Mouse (Mus musculus) heart, adult 2 months (tissue): ENCODE results near the gene Gm13030. TPM values are rescaled to one million over a fixed set of nuclear protein-coding genes. Genes with fewer than 3 reads are reported as not detected.

Source experiments
- DNase-seq, 2 experiments: peaks; one replicate each; pipeline ENCODE4 v3.0.0; 2021
- H3K27ac ChIP-seq: fragments of 200-600 bp; 2 replicates; pipeline ENCODE4 v1.8.1; 2022
- H3K27me3 ChIP-seq: fragments of 200-500 bp; 2 replicates; pipeline ENCODE4 v1.6.1; 2012; ENCODE audit warnings: mild to moderate bottlenecking, low read length, inconsistent platforms, mixed read lengths; ENCODE audit not compliant: control insufficient read depth, insufficient read depth
- H3K36me3 ChIP-seq: fragments of 200-500 bp; 2 replicates; pipeline ENCODE4 v1.6.1; 2012; ENCODE audit warnings: low read length, inconsistent platforms; ENCODE audit not compliant: control insufficient read depth, insufficient read depth
- H3K4me1 ChIP-seq: fragments of 200-500 bp; 2 replicates; pipeline ENCODE4 v1.6.1; 2011; ENCODE audit warnings: low read length; ENCODE audit not compliant: control insufficient read depth, insufficient read depth
- H3K4me3 ChIP-seq: fragments of 200-600 bp; 2 replicates; pipeline ENCODE4 v1.8.1; 2022
- H3K79me2 ChIP-seq: fragments of 200-500 bp; replicated peaks from 2 replicates; pipeline ENCODE4 v1.6.1; 2012; ENCODE audit warnings: mild to moderate bottlenecking, inconsistent platforms, low read length, moderate library complexity, mixed read lengths; ENCODE audit not compliant: control insufficient read depth, insufficient read depth
- H3K9ac ChIP-seq: fragments of 200-500 bp; 2 replicates; pipeline ENCODE4 v1.6.1; 2012; ENCODE audit warnings: low read depth, mild to moderate bottlenecking, control low read depth, inconsistent platforms, low read length, mixed read lengths
- CTCF ChIP-seq: fragments of 200-600 bp; IDR thresholded peaks from 2 replicates; pipeline ENCODE4 v1.8.1; 2022; ENCODE audit warnings: antibody characterized with exemption, mild to moderate bottlenecking, moderate library complexity
- EP300 ChIP-seq: fragments of 200-500 bp; IDR thresholded peaks from 2 replicates; pipeline ENCODE4 v1.6.1; 2011; ENCODE audit warnings: low read depth, low read length, control low read depth; ENCODE audit not compliant: insufficient read depth
- POLR2A ChIP-seq: fragments of 200-500 bp; IDR thresholded peaks from 2 replicates; pipeline ENCODE4 v1.6.1; 2011; ENCODE audit warnings: mild to moderate bottlenecking, low read depth, low read length, control low read depth; ENCODE audit not compliant: insufficient read depth
- WGBS: fragments of 180-500 bp; shearing (Covaris S2); methylation state at CpG from one replicate; pipeline ENCODE4 v1.1.7; 2018; 5-methylcytosine and 5-hydroxymethylcytosine counted together
- intact Hi-C: fragments of 180-260 bp; cut with DNase I; formaldehyde crosslinking; loops from one replicate; pipeline ENCODE4 v1.15.1; 2025
- polyA plus RNA-seq: library from polyadenylated mRNA; depleted of rRNA; stranded (reverse); fragments of >200 nt; gene quantifications from 2 replicates; pipeline ENCODE4 v1.2.3, GENCODE M21; 2012
- total RNA-seq, 2 experiments: library from RNA; stranded (reverse); gene quantifications; 2 replicates each; pipeline ENCODE4 v1.2.3; 2021

The Gm13030 gene
- total and polyA plus RNA-seq, 3 experiments: not detected

GRCm38 (mm10) chr4:138884261-138884660, 10.5 kb upstream of the Gm13030 start:
- H3K4me3 ChIP-seq: no peak overlapping the region
- H3K4me1 ChIP-seq: no peaks in the 10 kb centered on the region
- intact Hi-C loops: loop anchor here (1.0 kb wide), 1 partner anchor 18 kb away; no protein-coding TSS in a partner anchor
- TF ChIP-seq EP300: peak; percentile 52; the same call in 1 of the 2 replicates
- no peak for TF ChIP-seq POLR2A
- TF ChIP-seq CTCF: peak; percentile 93
- H3K27ac ChIP-seq: no peak overlapping the region
- H3K9ac ChIP-seq: no peak overlapping the region
- peak; percentile 74 to 86 for DNase-seq
- no peaks in the 10 kb centered on the region for H3K36me3 ChIP-seq
- no peaks in the 10 kb centered on the region; the same call in 1 of the 2 replicates for H3K27me3 ChIP-seq
- H3K79me2 ChIP-seq: no peaks in the 10 kb centered on the region
- 15% methylated on average over 6 of the region's 6 CpGs for WGBS

GRCm38 (mm10) chr4:138882179-138882578, 8.4 kb upstream of the Gm13030 start:
- H3K79me2 ChIP-seq: no peaks in the 10 kb centered on the region
- no peak for DNase-seq
- intact Hi-C loops: no loop called here
- H3K4me1 ChIP-seq: no peaks in the 10 kb centered on the region
- no peak overlapping the region for H3K9ac ChIP-seq
- no peak overlapping the region for H3K27ac ChIP-seq
- no peak for TF ChIP-seq POLR2A
- no peak for TF ChIP-seq CTCF
- TF ChIP-seq EP300: no peak
- no peaks in the 10 kb centered on the region; the same call in 1 of the 2 replicates for H3K27me3 ChIP-seq
- 25% methylated on average over 16 of the region's 16 CpGs for whole genome bisulfite sequencing
- H3K4me3 ChIP-seq: no peak overlapping the region
- H3K36me3 ChIP-seq: no peaks in the 10 kb centered on the region

GRCm38 (mm10) chr4:138880811-138881584, 7.2 kb upstream of the Gm13030 start:
- intact Hi-C loops: no loop called here
- Histone ChIP-seq H3K4me1 (no peaks in the 10 kb centered on the region), H3K36me3 (no peaks in the 10 kb centered on the region), H3K79me2 (no peaks in the 10 kb centered on the region), H3K27me3 (no peaks in the 10 kb centered on the region; the same call in 1 of the 2 replicates), H3K4me3 (no peak overlapping the region), H3K27ac (no peak overlapping the region), H3K9ac (no peak overlapping the region)
- TF ChIP-seq CTCF (no peak), EP300 (no peak)
- 64% methylated on average over 7 of the region's 7 CpGs for WGBS
- DNase-seq: peak; percentile 44 to 51

GRCm38 (mm10) chr4:138879808-138880207, 6.0 kb upstream of the Gm13030 start:
- no peak for DNase-seq
- H3K27ac ChIP-seq: no peak overlapping the region

GRCm38 (mm10) chr4:138878783-138879182, 5.0 kb upstream of the Gm13030 start:
- Histone ChIP-seq H3K27ac (no peak overlapping the region), H3K9ac (no peak overlapping the region), H3K79me2 (no peaks in the 10 kb centered on the region), H3K4me3 (no peak overlapping the region), H3K36me3 (no peaks in the 10 kb centered on the region), H3K4me1 (no peaks in the 10 kb centered on the region), H3K27me3 (no peaks in the 10 kb centered on the region; the same call in 1 of the 2 replicates)
- intact Hi-C loops: no loop called here
- WGBS: 21% methylated on average over 8 of the region's 8 CpGs
- DNase-seq: peak; percentile 51 to 52
- TF ChIP-seq POLR2A (no peak), EP300 (no peak), CTCF (no peak)

More at GRCm38 (mm10) chr4:138879808-138880207, 6.0 kb upstream of the Gm13030 start:
- Histone ChIP-seq H3K9ac (no peak overlapping the region), H3K4me1 (no peaks in the 10 kb centered on the region), H3K4me3 (no peak overlapping the region), H3K79me2 (no peaks in the 10 kb centered on the region), H3K36me3 (no peaks in the 10 kb centered on the region), H3K27me3 (no peaks in the 10 kb centered on the region; the same call in 1 of the 2 replicates)
- intact Hi-C loops: no loop called here
- WGBS: 82% methylated on average over 11 of the region's 11 CpGs
- TF ChIP-seq EP300 (no peak), CTCF (no peak), POLR2A (no peak)

- Histone ChIP-seq H3K36me3 (no peaks in the 10 kb centered on the region), H3K79me2 (no peaks in the 10 kb centered on the region), H3K27me3 (no peaks in the 10 kb centered on the region; the same call in 1 of the 2 replicates), H3K9ac (no peak within 1 kb of the TSS), H3K4me3 (no peak within 1 kb of the TSS), H3K27ac (no peak within 1 kb of the TSS), H3K4me1 (no peaks in the 10 kb centered on the region)
- WGBS: 48% methylated on average over 4 of the region's 4 CpGs
- intact Hi-C loops: no loop called here
- TF ChIP-seq POLR2A (no peak), CTCF (no peak), EP300 (no peak)
- no peak for DNase-seq
Measured at GRCm38 (mm10) chr4:138877731-138878130, 4.0 kb upstream of the Gm13030 start, which contains the start of gene Pla2g2e. Gene Pla2g2e (plus strand): TSS chr4:138877942.
